Mouse (Mus musculus): Measurements from ENCODE around the gene Klhl32.
"Not testable (repeated sequence)": the region's sequence is repeated elsewhere in the genome, so short reads cannot be mapped to it uniquely, and the experiment has no call there.

Klhl32 gene

GRCm38 (mm10) chr4:24850401-24851325, at the start of gene Klhl32:
TSS of gene Klhl32 (minus strand) at chr4:24851124.
- peak; percentile 87 for DNase-seq

- no peak for DNase-seq
Measured at GRCm38 (mm10) chr4:24899146-24899545, 48.2 kb upstream of the Klhl32 start.

GRCm38 (mm10) chr4:24898636-24899035, 47.7 kb upstream of the Klhl32 start:
- DNase-seq = peak; percentile 15

GRCm38 (mm10) chr4:24897851-24898515, 47.1 kb upstream of the Klhl32 start, which contains the start of gene Ndufaf4:
TSS of gene Ndufaf4 (plus strand) at chr4:24898083.
- peak; percentile 100 for DNase-seq

GRCm38 (mm10) chr4:24897351-24897750, 46.4 kb upstream of the Klhl32 start:
- DNase-seq = no peak

GRCm38 (mm10) chr4:24896829-24897228, 45.9 kb upstream of the Klhl32 start:
- no peak for DNase-seq

GRCm38 (mm10) chr4:24894625-24895024, 43.7 kb upstream of the Klhl32 start:
- DNase-seq = no peak

- not testable (repeated sequence) for DNase-seq
Measured at GRCm38 (mm10) chr4:24892293-24892692, 41.4 kb upstream of the Klhl32 start.

GRCm38 (mm10) chr4:24889386-24889785, 38.5 kb upstream of the Klhl32 start:
- not testable (repeated sequence) for DNase-seq

- no peak for DNase-seq
Measured at GRCm38 (mm10) chr4:24869230-24869629, 18.3 kb upstream of the Klhl32 start.

- DNase-seq = no peak
Measured at GRCm38 (mm10) chr4:24865691-24866090, 14.8 kb upstream of the Klhl32 start.

GRCm38 (mm10) chr4:24847406-24847805, 3.5 kb downstream of the Klhl32 start:
- DNase-seq = no peak

- no peak for DNase-seq
Measured at GRCm38 (mm10) chr4:24845546-24845945, 5.4 kb downstream of the Klhl32 start.

GRCm38 (mm10) chr4:24838567-24838966, 12.4 kb downstream of the Klhl32 start:
- no peak for DNase-seq

- no peak for DNase-seq
Measured at GRCm38 (mm10) chr4:24835555-24835954, 15.4 kb downstream of the Klhl32 start.

GRCm38 (mm10) chr4:24808316-24808715, 42.6 kb downstream of the Klhl32 start:
- DNase-seq = no peak

GRCm38 (mm10) chr4:24801881-24802280, 49.0 kb downstream of the Klhl32 start:
- no peak for DNase-seq

- DNase-seq = no peak
Measured at GRCm38 (mm10) chr4:24801343-24801742, 49.6 kb downstream of the Klhl32 start.

- no peak for DNase-seq
Measured at GRCm38 (mm10) chr4:24800345-24800936, 50.5 kb downstream of the Klhl32 start.

- no peak for DNase-seq
Measured at GRCm38 (mm10) chr4:24799037-24799436, 51.9 kb downstream of the Klhl32 start.

GRCm38 (mm10) chr4:24797868-24798267, 53.1 kb downstream of the Klhl32 start:
- DNase-seq = no peak

GRCm38 (mm10) chr4:24797280-24797679, 53.6 kb downstream of the Klhl32 start:
- DNase-seq = no peak

GRCm38 (mm10) chr4:24796229-24796628, 54.7 kb downstream of the Klhl32 start:
- DNase-seq = no peak

GRCm38 (mm10) chr4:24795180-24795579, 55.7 kb downstream of the Klhl32 start:
- DNase-seq = no peak

All from thymus, postnatal 4 days (tissue).